Mouse (Mus musculus) kidney, adult 2 months (tissue): ENCODE measurements around the gene Tesk2. TPM values are rescaled to one million over a fixed set of nuclear protein-coding genes. Genes with fewer than 3 reads are reported as not detected.

Experiments
- DNase-seq: peaks from one replicate; pipeline ENCODE4 v3.0.0; 2021
- H3K27ac ChIP-seq: fragments of 200-500 bp; 2 replicates; pipeline ENCODE4 v1.5.1; 2012; ENCODE audit warnings: low read depth, low read length, control low read depth, inconsistent platforms; ENCODE audit not compliant: insufficient read depth
- H3K27me3 ChIP-seq: fragments of 200-500 bp; replicated peaks from 2 replicates; pipeline ENCODE4 v1.6.1; 2012; ENCODE audit warnings: mild to moderate bottlenecking, moderate library complexity, low read length, inconsistent platforms; ENCODE audit not compliant: control insufficient read depth, insufficient read depth
- H3K36me3 ChIP-seq: fragments of 200-500 bp; 2 replicates; pipeline ENCODE4 v1.6.1; 2012; ENCODE audit warnings: mild to moderate bottlenecking, moderate library complexity, low read length, inconsistent platforms; ENCODE audit not compliant: control insufficient read depth, insufficient read depth
- H3K4me1 ChIP-seq: fragments of 200-500 bp; 2 replicates; pipeline ENCODE4 v1.6.1; 2011; ENCODE audit warnings: low read length; ENCODE audit not compliant: control insufficient read depth, insufficient read depth
- H3K4me3 ChIP-seq: fragments of 200-500 bp; 2 replicates; pipeline ENCODE4 v1.5.1; 2011; ENCODE audit warnings: mild to moderate bottlenecking, low read depth, low read length, control low read depth; ENCODE audit not compliant: insufficient read depth
- CTCF ChIP-seq: fragments of 200-500 bp; conservative IDR thresholded peaks from 2 replicates; pipeline ENCODE4 v1.5.1; 2011; ENCODE audit warnings: low read depth, mild to moderate bottlenecking, control low read depth, low read length, moderate library complexity, mixed read lengths; ENCODE audit not compliant: insufficient read depth, insufficient read length
- POLR2A ChIP-seq: fragments of 200-500 bp; IDR thresholded peaks from one replicate; pipeline ENCODE4 v1.6.1; 2011; ENCODE audit warnings: low read depth, low read length, control low read depth
- WGBS: fragments of 180-500 bp; shearing (Covaris S2); methylation state at CpG from one replicate; pipeline ENCODE4 v1.1.7; 2018; 5-methylcytosine and 5-hydroxymethylcytosine counted together
- polyA plus RNA-seq: library from polyadenylated mRNA; depleted of rRNA; stranded (reverse); fragments of >200 nt; gene quantifications from 2 replicates; pipeline ENCODE4 v1.2.3, GENCODE M21; 2012

The Tesk2 gene
- polyA plus RNA-seq, 1 experiment, result 10.7 TPM

- Histone ChIP-seq H3K4me1 (no peaks in the 10 kb centered on the region), H3K36me3 (no peaks in the 10 kb centered on the region), H3K4me3 (no peak overlapping the region), H3K27me3 (no peaks in the 10 kb centered on the region), H3K27ac (no peak overlapping the region)
- no peak for TF ChIP-seq POLR2A
- no peak for TF ChIP-seq CTCF
- DNase-seq, result no peak
- WGBS, result 54% methylated on average over 7 of the region's 7 CpGs
Measured at GRCm38 (mm10) chr4:116787985-116788760, 67.4 kb downstream of the Tesk2 start.

- TF ChIP-seq CTCF, result peak; percentile 67
- no peak for TF ChIP-seq POLR2A
- Histone ChIP-seq H3K4me1 (no peaks in the 10 kb centered on the region), H3K27ac (peak overlapping the region; percentile 31; the same call in 1 of the 2 replicates), H3K36me3 (no peaks in the 10 kb centered on the region), H3K27me3 (no peaks in the 10 kb centered on the region), H3K4me3 (no peak overlapping the region)
- DNase-seq, result peak; percentile 89
- WGBS, result 13% methylated on average over 3 of the region's 3 CpGs
Measured at GRCm38 (mm10) chr4:116788956-116789355, 68.2 kb downstream of the Tesk2 start.

GRCm38 (mm10) chr4:116792453-116792852 is 71.7 kb downstream of the Tesk2 start:
- H3K27ac ChIP-seq, result no peak overlapping the region
- no peak for TF ChIP-seq CTCF
- no peak for TF ChIP-seq POLR2A
- 82% methylated on average over 8 of the region's 8 CpGs for WGBS
- H3K36me3 ChIP-seq, result no peaks in the 10 kb centered on the region
- H3K4me1 ChIP-seq, result peaks cover 5% of the 10 kb centered on the region; the same call in 1 of the 2 replicates
- H3K27me3 ChIP-seq, result no peaks in the 10 kb centered on the region
- H3K4me3 ChIP-seq, result no peak overlapping the region
- no peak for DNase-seq

GRCm38 (mm10) chr4:116794273-116794672 is 73.5 kb downstream of the Tesk2 start:
- WGBS, result 72% methylated on average over 2 of the region's 2 CpGs
- no peaks in the 10 kb centered on the region for H3K36me3 ChIP-seq

GRCm38 (mm10) chr4:116796442-116797110 is 75.8 kb downstream of the Tesk2 start:
- Histone ChIP-seq H3K27ac (peak overlapping the region; percentile 75), H3K27me3 (no peaks in the 10 kb centered on the region), H3K36me3 (no peaks in the 10 kb centered on the region), H3K4me1 (peaks cover 5% of the 10 kb centered on the region; the same call in 1 of the 2 replicates), H3K4me3 (no peak overlapping the region)
- DNase-seq, result peak; percentile 80
- TF ChIP-seq CTCF, result no peak
- no peak for TF ChIP-seq POLR2A
- WGBS, result 20% methylated on average over 1 of the region's 1 CpGs

More at GRCm38 (mm10) chr4:116794273-116794672, 73.5 kb downstream of the Tesk2 start:
- peak; percentile 19 for DNase-seq
- TF ChIP-seq POLR2A (no peak), CTCF (peak; percentile 36; the same call in 1 of the 2 replicates)
- Histone ChIP-seq H3K4me3 (no peak overlapping the region), H3K27me3 (no peaks in the 10 kb centered on the region), H3K4me1 (peaks cover 5% of the 10 kb centered on the region; the same call in 1 of the 2 replicates), H3K27ac (no peak overlapping the region)

- TF ChIP-seq CTCF (peak; percentile 38; the same call in 1 of the 2 replicates), POLR2A (no peak)
- no peaks in the 10 kb centered on the region for H3K27me3 ChIP-seq
Measured at GRCm38 (mm10) chr4:116799901-116800300, 79.2 kb downstream of the Tesk2 start.

More at GRCm38 (mm10) chr4:116799901-116800300, 79.2 kb downstream of the Tesk2 start:
- peaks cover 5% of the 10 kb centered on the region; the same call in 1 of the 2 replicates for H3K4me1 ChIP-seq
- 41% methylated on average over 5 of the region's 5 CpGs for WGBS
- H3K27ac ChIP-seq, result no peak overlapping the region
- H3K4me3 ChIP-seq, result no peak overlapping the region
- no peak for DNase-seq
- peaks cover 3% of the 10 kb centered on the region for H3K36me3 ChIP-seq
